Mouse (Mus musculus) megakaryocyte-erythroid progenitor cell, adult 5-6 weeks (primary cell): Measurements from ENCODE around the gene Plpp7. TPM values are rescaled to one million over a fixed set of nuclear protein-coding genes. Genes with fewer than 3 reads are reported as not detected.

ENCODE experiments used
- ATAC-seq: replicated peaks from 2 replicates; pipeline ENCODE4 v1.8.0; 2016; ENCODE audit warnings: mild to moderate bottlenecking, inconsistent platforms; ENCODE audit not compliant: severe bottlenecking, poor library complexity, low FRiP score, low TSS enrichment
- total RNA-seq, 2 experiments: library from RNA; stranded (forward) in 1 of 2; stranded (reverse) in 1 of 2; fragments of 200-1000, 215-1000 nt in 1 of 2; fragments of >200 nt in 1 of 2; fragmentation: Nextera tagmentation in 1 of 2; gene quantifications; 2 replicates each; pipeline ENCODE4 v1.2.3; 2014 to 2017

Plpp7 gene
- total RNA-seq, 2 experiments from 2014 or later: 1.4 TPM; not detected in 1

DNA sequence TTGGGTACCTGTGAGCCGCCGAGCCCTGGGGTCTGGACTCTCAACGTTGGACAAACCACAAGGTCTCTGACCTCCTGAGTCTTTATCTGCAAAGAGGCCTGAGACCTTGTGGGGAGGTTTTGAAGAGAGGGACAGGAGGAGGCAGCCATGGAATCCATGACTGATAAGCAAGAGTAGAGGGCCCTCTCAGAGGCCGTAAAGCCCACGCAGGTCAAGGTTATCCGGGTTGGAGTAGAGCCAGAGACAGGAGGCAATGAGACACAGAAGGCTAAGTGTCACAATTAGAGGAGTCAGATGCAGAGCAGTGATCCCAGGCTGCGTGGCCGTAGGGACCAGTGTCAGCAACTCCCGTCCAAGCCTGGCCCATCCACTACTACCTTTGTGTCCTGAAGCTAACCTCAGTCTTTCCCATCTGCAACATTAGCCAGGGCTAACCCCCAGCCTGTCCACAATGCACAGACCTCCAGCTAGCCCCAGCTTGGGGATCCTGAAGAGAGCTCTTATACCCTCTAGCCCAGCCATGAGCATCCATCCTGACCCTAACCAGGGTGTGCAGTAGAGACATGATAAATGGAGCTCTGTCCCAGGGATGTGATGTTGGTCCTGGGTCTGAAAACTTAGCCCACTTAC lies 36.0 kb downstream of the Plpp7 start:
- no peak for ATAC-seq

DNA sequence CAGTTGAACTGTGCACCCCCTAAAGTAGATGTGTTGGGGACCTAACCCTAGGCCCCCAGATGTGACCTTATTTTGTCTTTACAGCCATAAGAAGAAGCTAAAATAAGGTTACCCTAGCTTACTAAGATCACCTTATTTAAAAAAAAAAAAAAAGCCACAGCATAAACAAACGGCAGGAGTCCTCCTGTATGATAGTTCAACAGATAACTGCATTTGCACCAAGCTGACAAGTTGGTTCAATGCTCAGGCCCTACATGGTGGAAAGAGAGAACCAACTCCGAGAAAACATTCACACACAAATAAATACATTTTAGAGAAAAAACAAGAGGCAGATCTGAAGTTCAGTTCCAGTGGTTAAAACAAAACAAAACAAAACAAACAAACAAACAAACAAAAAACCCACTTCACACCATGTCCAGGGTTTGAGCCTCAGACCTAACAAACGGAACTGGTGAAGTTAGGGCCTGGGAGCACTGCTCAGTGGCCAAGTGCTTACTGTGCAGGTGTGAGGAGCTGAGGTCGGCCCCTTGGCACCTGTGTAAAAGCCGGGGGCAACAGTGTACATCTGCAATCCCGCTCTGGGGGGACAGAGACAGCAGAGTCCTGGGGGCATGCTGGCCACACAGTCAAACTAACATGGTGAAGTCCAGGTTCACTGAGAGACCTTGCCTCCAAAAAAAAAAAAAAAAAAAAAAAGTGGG lies 36.7 kb downstream of the Plpp7 start:
- no peak for ATAC-seq

DNA sequence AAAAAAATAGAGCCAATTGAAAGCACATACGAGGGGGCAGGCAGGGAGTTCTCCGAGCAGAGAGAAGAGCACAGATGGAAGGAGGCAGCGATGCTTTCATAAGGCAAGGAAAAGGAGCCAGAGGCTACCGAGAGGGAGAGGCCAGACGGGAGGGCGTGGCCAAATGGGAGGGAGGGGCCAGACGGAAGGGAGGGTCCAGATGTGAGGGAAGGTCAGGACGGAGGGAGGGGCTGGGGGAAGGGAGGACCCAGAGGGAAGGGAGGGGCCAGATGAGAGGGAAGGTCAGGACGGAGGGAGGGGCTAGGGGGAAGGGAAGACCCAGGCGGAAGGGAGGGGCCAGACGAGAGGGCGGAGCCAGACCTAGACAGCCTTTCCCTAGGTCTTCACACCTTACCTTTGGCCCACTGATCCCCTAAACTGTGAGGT lies 37.3 kb downstream of the Plpp7 start:
- ATAC-seq: peak; percentile 58

DNA sequence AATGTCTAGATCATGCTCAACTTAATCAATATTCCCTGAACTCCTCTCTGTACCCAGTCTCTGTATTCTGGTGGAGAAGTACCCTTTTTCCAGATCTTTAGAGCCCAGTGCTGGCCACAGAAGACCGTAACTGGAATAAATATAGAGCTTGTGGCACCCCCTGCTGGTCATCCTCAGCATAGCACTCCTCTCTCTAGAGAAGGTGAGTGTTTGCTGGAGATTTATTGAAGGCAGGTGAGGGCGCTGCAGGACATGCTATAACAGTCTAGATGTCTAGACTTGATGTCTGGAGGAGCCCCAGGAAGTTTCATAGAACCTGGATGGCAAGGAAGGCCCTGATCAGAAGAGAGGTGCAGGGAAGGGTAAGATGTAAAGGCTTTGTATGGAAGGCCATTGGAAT lies 38.7 kb downstream of the Plpp7 start:
- ATAC-seq: no peak

DNA sequence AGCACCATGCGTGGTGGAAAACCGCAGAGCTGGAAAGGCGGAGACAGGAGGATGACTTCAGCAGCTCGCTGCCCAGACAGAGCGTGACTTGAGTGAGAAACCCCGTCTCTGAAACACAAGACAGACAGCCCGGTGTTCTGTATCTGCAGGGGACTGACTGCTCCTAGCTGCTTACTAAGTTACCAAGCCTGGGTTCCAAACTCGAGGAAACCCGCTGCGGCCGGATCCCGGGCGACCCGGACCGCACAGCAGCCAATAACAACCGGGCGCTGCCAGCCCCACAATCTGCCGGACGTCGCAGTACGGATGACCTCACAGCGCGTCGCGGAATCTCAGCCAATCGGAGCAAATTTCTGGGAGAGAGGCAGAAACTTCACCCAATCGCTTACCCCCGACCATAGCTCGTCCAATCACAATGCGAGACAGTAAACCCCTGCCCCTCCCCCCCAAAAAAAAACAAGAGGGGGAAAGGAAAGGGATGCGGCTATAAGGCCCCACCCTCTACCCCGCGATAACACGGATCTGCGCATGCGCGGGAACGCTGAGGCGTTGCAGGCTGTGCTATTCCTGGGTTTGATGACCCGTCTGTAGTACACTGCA lies 42.4 kb downstream of the Plpp7 start:
- ATAC-seq: peak; percentile 93

DNA sequence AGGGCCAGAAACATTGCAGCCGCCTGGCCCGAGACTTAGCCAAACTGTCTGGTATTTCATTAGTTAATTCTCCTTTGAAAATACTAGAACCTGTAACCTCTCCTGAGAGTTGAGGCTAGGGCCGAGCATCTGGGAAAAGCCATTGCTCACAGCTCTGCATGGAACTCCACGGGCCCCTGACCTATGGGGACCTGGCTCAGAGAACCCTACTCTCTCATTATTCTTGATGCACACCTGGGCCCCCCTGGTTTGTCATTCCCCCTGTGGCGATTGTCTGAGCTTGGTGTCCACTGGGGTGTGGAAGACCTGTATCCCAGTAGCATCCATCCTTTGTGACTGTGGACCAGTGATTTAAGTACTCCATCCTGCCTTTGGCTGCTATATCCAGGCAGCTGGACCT lies 44.0 kb downstream of the Plpp7 start:
- ATAC-seq: no peak

DNA sequence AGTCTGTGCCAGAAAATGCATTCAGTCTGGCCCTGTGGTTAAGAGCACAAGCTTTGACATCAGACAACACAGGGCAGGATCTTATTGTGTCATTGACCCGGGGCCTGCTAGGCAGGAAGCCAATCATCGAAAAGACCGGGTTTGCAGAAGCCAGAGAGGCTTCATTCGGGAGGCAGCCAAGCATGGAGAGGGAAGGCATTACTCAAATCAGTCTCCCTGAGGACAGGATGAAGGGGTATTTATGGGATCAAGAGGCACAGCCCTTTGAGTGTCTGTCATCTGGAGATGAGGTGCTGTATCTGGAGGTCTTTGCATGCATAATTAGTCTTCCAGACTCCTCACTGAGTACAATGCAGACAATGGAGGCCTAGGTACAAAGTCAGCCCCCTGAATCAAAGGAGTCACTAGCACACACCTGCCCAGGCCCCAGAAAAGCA lies 45.2 kb downstream of the Plpp7 start:
- no peak for ATAC-seq

DNA sequence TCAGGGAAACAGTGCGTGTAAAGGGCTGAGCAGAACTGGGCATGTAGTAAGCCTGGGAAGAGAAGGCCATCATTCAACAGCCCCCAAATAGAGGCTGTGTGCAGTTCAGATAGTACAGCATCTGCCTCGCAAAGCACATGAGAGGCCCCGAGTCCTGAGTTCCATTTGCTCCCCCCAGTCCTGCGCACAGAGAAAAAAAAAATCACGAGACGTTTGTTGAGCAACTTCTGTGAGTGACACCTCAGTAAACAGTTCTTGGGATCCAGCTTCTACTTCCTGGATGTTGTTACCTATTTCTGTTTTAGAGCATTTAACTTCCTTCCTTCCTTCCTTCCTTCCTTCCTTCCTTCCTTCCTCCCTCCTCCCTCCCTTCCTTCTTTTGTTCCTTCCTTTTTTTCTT lies 46.3 kb downstream of the Plpp7 start:
- ATAC-seq: no peak

DNA sequence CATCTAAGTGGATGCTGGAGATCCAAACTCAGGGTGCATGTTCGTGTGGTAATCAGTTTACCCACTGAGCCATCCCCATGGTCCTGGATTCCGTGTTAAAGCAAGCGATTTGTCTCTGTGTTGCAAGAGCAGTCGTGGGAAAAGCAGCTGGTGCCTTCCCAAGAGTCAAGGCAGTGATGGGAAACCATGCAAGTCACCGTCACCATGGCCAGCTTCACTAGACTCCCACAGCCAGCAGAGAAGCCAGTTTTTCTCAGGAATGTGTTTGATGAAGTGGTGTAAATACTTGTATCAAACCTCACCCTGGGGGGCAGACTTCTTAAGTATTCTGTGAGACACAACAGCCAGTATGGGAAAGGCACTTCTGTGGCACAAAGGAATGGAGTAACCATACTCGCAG lies 47.0 kb downstream of the Plpp7 start:
- no peak for ATAC-seq

DNA sequence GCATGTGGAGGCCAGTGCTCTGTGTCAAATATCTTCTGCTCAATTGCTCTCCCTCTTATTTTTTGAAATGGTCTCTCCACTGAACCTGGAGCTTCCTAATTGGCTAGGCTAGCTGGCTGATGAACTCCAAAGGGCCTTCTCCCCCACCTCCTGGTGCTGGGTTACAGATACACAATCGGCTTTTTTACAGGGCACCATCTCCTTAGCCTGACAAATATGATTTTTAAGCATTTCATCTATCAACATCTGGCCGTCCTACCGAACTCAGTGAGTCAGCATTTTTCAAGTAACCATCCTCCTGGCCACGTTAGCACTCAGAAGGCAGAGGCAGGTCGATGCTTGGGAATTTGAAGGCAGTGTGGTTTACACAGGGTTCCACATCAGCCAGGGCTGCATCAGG lies 49.3 kb downstream of the Plpp7 start:
- ATAC-seq: peak; percentile 70

DNA sequence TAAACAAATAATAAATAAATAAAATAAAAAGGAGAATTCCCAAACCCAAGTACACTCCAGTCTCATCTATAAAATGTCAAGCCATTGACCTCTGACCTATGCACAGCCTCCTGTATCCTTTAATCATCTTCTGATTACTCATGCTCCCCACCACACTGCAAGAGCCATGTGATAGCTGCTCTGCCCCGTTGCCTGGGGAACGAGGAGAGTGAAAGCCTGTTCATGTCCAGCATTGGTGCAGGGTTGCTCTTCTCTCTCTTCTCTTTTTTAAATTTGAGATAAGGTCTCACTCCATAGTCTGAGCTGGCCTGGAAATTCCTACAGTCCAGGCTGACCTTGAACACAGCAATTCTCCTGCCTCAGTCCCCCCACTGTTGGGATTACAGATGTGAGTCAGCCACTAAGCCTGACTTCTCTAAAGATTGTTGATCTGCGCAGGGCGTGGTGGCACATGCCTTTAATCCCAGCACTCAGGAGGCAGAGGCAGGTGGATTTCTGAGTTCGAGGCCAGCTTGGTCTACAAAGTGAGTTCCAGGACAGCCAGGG lies 51.4 kb downstream of the Plpp7 start:
- ATAC-seq: no peak

DNA sequence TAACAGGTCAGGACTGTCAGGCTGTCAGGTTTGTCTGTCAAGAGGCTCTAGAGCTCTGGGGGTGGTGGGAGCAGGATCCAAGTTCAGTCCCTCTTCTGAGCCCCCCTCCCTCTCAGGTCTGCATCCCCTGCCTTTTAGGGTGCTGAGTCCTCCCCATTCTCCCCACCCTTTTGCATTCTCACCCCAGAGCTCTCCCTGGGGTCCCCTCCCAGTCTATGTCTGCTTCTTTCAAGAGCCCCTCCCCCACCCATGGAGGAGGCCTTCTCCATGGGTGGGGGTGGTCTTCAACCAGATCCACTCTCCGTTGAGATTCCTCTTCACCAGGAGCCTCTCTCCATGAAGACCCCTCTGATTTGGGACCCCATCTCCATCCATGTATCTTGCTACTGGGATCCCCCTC lies 54.8 kb downstream of the Plpp7 start:
- ATAC-seq: no peak

DNA sequence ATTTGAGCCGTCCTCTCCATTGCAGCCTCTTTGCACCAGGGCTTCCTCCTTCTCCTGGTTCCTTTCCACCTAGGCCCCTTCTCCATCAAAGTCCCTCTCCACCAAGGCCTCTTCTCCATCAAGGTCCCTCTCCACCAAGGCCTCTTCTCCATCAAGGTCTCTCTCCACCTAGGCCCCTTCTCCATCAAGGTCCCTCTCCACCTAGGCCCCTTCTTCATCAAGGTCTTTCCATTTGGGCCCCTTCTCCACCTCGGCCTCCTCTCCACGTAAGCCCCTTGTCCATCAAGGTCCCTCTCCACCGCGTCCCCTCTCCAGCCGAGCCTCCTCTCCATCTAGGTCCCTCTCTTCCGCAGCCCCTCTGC lies 55.2 kb downstream of the Plpp7 start:
- no peak for ATAC-seq

DNA sequence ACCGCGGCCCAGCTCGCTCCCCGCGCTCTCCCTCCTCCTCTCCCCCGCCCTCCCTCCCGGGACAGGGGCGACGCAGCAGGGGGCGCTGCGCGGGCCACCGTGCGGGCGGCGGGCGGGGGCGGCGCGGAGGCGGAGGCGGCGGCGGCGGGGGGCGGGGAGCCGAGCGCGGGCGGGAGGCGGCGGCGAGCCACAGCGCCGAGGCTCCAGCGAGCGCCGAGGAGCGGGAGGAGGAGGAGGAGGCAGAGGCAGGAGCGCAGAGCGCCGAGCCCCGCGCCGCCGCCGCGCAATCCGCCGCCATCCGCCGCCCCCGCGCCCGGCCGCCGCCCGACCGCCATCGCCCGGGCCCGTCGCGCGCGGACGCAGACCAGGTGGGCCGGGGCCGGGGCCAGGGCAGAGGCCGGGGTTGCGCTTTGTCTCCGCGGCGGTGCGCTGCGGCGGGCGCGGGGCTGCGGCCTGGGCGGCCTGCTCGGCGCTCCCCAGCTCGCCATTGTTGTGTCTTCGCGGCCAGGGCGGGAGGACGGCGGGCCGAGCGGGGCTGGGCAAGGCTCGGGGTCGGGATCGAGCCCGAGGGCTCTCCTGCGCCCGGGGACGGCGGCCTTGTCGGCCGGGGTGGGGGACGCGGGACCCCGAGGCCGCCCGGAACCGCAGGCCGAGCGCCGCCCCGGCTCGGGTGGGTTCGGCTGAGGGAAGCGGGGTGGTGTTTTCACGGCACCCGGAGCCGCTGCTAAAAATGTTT lies 55.8 kb downstream of the Plpp7 start, which contains the start of gene Prrc2b:
Gene Prrc2b, plus strand, starts transcription at position 159 of the 736 bp plus-strand sequence.
- no peak for ATAC-seq

DNA sequence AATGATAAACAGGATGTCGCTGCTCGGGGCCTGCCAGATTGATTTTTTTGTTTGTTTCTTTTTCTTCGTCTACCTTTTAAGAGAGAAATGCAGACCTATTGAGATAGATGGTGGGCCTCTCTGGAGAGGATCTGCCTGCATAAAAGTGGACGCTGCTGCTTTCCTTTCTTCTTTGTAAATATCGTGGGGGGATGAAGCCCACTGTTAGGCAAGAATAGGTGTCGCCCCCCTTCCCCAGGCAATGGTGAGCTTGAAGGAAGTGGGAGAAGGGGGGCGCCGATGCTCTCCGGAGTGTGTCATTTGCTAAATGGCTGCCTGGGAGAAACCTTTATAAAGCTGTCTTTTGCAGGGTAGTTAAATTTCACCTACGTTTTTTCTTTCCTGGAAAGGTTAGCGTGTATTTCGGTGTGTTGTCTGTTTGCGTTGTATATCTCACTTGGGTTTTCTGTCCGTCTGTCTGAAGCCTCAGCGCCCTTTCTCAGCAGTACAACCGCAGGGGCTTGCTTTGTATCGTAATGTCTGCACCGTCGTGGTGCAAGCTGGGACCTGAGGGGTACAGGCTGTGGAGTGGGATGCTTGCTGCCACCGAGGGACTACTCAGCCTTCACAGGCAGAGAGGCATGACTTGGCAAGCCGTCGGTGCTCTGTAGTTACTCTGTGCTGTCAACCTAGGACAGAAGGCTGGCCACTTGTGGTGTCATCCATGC lies 56.5 kb downstream of the Plpp7 start:
- peak; percentile 62 for ATAC-seq

DNA sequence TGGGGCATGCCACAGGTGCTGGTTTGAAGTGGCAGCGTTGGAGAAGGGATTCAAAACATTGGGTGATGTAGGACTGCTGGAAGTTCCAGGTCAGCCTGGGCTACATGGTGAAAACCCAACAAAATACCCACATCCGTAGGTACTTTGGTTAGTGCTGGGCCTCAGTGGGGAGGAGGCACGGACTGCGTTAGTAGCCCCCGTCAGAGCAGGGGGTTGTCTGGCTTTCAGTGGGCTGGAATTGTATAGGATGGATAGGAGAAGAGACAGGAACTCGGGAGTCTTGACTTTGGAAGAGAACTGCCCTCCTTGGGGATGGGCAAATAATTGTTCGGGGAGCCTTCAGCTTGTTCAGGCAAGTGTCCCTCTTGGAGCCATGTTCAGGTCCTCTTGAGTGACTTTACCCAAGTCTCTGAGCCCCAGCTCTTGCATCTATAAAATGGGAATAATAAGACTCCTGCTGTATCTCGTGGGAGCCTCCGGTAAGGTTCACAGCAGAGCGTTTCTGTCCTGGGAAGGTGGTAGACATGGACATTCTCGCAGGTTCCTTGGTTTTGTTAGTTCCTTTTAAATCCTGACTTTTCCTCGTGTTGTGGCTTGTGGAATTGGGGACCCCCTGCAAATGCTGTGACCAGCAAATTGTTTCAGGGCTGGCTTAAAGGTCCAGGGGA lies 57.2 kb downstream of the Plpp7 start:
- no peak for ATAC-seq

DNA sequence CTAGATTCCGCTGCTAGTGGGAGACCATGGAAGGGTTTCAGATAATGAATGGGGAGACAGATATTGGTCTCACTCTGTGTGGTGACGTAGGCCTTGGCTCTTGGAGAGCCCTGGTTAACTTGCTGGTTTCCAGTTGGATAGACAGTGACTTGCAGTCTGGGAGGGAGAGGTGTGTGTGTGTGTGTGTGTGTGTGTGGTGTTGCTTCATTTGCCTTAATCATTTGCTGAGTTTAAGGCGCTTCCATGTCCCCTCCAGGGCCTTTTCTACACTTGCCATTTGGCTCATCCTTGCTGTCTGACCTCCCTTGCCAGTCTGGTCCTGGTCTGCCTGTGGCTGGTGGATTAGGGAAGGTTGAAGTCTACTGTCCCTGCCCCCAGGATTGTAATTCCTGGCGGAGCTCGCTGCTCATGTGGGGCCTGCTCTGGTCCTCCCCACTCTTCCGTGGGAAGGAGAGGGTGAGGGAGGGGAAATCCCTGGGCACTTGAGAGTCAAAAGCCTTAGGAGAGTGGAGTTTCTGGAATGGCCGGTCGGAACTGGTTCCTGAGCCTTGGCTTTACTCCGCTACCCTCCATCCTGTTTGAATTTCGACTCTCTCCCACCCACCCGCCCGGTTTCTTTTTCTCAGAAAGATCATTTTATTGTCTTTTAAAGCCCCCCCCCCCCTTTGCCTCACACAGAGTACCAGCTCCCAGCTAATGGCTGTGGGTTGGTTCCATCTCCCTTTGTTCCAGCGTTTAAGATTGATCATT lies 57.9 kb downstream of the Plpp7 start:
- peak; percentile 68 for ATAC-seq

DNA sequence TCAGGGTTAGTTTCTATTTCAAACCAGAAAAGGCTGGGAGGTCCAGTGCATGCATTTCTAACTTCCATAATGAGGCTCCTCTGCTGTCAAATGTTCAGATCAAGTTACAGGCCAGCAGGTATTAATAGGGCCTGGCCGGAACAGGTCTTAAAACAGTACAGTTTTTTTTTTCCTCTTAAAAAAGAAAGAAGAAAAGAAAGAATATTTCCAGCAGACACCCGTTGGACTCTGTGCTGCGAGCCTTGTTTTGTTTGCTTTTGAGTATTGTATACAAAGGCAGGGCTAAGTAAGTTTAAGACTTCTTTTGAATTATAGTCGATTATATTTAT lies 58.4 kb downstream of the Plpp7 start:
- ATAC-seq: no peak
